Mouse (Mus musculus) MEL (cell line): ENCODE measurements around the gene Serpina3m. TPM values are rescaled to one million over a fixed set of nuclear protein-coding genes. Genes with fewer than 3 reads are reported as not detected.
"Not testable (repeated sequence)": the region's sequence is repeated elsewhere in the genome, so short reads cannot be mapped to it uniquely, and the experiment has no call there.

Experiments used
- DNase-seq: peaks from one replicate; pipeline ENCODE4 v3.0.0; 2011; ENCODE audit warnings: low read depth, low spot score
- H3K27ac ChIP-seq: 2 replicates; pipeline ENCODE4 v1.5.1; 2012; ENCODE audit warnings: low read depth, mild to moderate bottlenecking, control low read depth, low read length, moderate library complexity; ENCODE audit not compliant: control insufficient read depth
- H3K27me3 ChIP-seq, 2 experiments: fragments of 150-350 bp in 1 of 2; sonication (generic) in 1 of 2; 2 replicates each; pipeline ENCODE4 v1.6.1; 2012; ENCODE audit warnings: low read length in 2 of 2, mild to moderate bottlenecking in 2 of 2, improper control_type of control experiment in 1 of 2, moderate library complexity in 1 of 2; ENCODE audit not compliant: insufficient read depth in 2 of 2, control insufficient read depth in 1 of 2
- H3K36me3 ChIP-seq, 2 experiments: 2 replicates each; pipeline ENCODE4 v1.6.1; 2012 to 2014; ENCODE audit warnings: low read length in 2 of 2, improper control_type of control experiment in 1 of 2, inconsistent platforms in 1 of 2, mild to moderate bottlenecking in 1 of 2; ENCODE audit not compliant: insufficient read depth in 2 of 2, control insufficient read depth in 1 of 2
- H3K4me1 ChIP-seq, 2 experiments: fragments of 150-350 bp in 1 of 2; sonication (generic) in 1 of 2; 2 replicates each; pipeline ENCODE4 v1.6.1; 2012; ENCODE audit warnings: low read length in 2 of 2, improper control_type of control experiment in 1 of 2, mild to moderate bottlenecking in 1 of 2; ENCODE audit not compliant: insufficient read depth in 2 of 2, control insufficient read depth in 1 of 2
- H3K4me3 ChIP-seq, 2 experiments: fragments of 150-350 bp in 1 of 2; sonication (generic) in 1 of 2; 2 replicates each; pipeline ENCODE4 v1.5.1; 2012; ENCODE audit warnings: low read depth in 2 of 2, low read length in 2 of 2, mild to moderate bottlenecking in 2 of 2, moderate library complexity in 2 of 2, control low read depth in 1 of 2, improper control_type of control experiment in 1 of 2; ENCODE audit not compliant: control insufficient read depth in 1 of 2, insufficient read depth in 1 of 2
- H3K79me2 ChIP-seq: 2 replicates; pipeline ENCODE4 v1.6.1; 2012; ENCODE audit warnings: mild to moderate bottlenecking, low read length, moderate library complexity; ENCODE audit not compliant: control insufficient read depth, poor library complexity, insufficient read depth
- H3K9ac ChIP-seq: 2 replicates; pipeline ENCODE4 v1.6.1; 2012; ENCODE audit warnings: low read depth, mild to moderate bottlenecking, control low read depth, low read length, moderate library complexity; ENCODE audit not compliant: control insufficient read depth, poor library complexity, severe bottlenecking
- H3K9me3 ChIP-seq: fragments of 150-350 bp; sonication (generic); replicated peaks from 2 replicates; pipeline ENCODE4 v1.6.1; 2012; ENCODE audit warnings: mild to moderate bottlenecking, low read length, improper control_type of control experiment, moderate library complexity; ENCODE audit not compliant: insufficient read depth
- ELF1 ChIP-seq: IDR thresholded peaks from 2 replicates; pipeline ENCODE4 v1.6.1; 2014; ENCODE audit warnings: low read depth, mild to moderate bottlenecking, inconsistent platforms, low read length, improper control_type of control experiment, moderate library complexity
- EP300 ChIP-seq, 2 experiments: IDR thresholded peaks; 2 replicates each; pipeline ENCODE4 v1.6.1; 2011; ENCODE audit warnings: improper control_type of control experiment in 2 of 2, low read length in 2 of 2, low read depth in 1 of 2, mild to moderate bottlenecking in 1 of 2
- ETS1 ChIP-seq: IDR thresholded peaks from 2 replicates; pipeline ENCODE4 v1.6.1; 2012; ENCODE audit warnings: low read depth, mild to moderate bottlenecking, inconsistent platforms, low read length, improper control_type of control experiment, moderate library complexity
- GATA1 ChIP-seq: IDR thresholded peaks from 2 replicates; pipeline ENCODE4 v1.6.1; 2011; ENCODE audit warnings: low read depth, low read length, improper control_type of control experiment
- MXI1 ChIP-seq: IDR thresholded peaks from 2 replicates; pipeline ENCODE4 v1.6.1; 2011; ENCODE audit warnings: mild to moderate bottlenecking, low read depth, low read length, improper control_type of control experiment
- POLR2AphosphoS5 ChIP-seq: IDR thresholded peaks from 2 replicates; pipeline ENCODE4 v1.6.1; 2012; ENCODE audit warnings: low read depth, borderline replicate concordance, mild to moderate bottlenecking, inconsistent platforms, low read length, moderate library complexity, mixed read lengths
- RCOR1 ChIP-seq: IDR thresholded peaks from 2 replicates; pipeline ENCODE4 v1.6.1; 2012; ENCODE audit warnings: low read depth, mild to moderate bottlenecking, inconsistent platforms, low read length, improper control_type of control experiment
- TAL1 ChIP-seq: IDR thresholded peaks from 2 replicates; pipeline ENCODE4 v1.6.1; 2012; ENCODE audit warnings: mild to moderate bottlenecking, inconsistent platforms, low read length, moderate library complexity, mixed read lengths
- USF1 ChIP-seq: IDR thresholded peaks from 2 replicates; pipeline ENCODE4 v1.6.1; 2014; ENCODE audit warnings: low read depth, mild to moderate bottlenecking, inconsistent platforms, low read length, improper control_type of control experiment, moderate library complexity
- ZMIZ1 ChIP-seq: IDR thresholded peaks from 2 replicates; pipeline ENCODE4 v1.6.1; 2012; ENCODE audit warnings: low read depth, mild to moderate bottlenecking, inconsistent platforms, low read length, improper control_type of control experiment, moderate library complexity
- polyA plus RNA-seq, 2 experiments: library from polyadenylated mRNA; stranded (reverse) in 1 of 2; unstranded in 1 of 2; fragments of >175 nt in 1 of 2; fragments of >200 nt in 1 of 2; gene quantifications; 2 replicates each; pipeline versions ENCODE4 v1.2.1 to v1.2.4; 2012; ENCODE audit warnings: low replicate concordance in 2 of 2, low read depth in 1 of 2; ENCODE audit not compliant: insufficient read length in 2 of 2, insufficient read depth in 1 of 2, missing spikeins in 1 of 2
- total RNA-seq: library from RNA; depleted of rRNA; stranded (reverse); fragments of 300-350 nt; gene quantifications from 2 replicates; pipeline ENCODE4 v1.2.3, GENCODE M21; 2012

Gene Serpina3m
- total and polyA plus RNA-seq, 3 experiments, result not detected

DNA sequence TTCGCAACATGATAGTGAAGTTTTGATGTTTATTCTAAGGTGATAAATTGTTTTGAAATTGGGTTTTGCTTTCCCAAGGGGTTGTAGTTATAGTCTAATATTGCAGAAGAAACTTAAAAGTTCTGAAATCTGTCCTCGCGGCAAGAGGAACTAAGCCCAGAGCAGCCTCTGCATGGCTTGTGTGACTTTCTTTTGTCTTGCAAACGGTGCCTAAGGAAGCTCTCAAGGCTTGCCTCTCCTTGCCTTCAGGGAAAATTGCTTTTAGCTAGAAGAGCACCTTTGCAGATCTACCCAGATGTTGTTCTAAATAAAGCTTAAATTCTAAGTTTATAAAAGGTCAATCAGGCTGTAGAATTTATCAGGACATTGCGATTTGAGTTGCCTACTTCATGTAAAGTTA lies 40.5 kb downstream of the Serpina3m start:
- H3K4me1 ChIP-seq, H3K27ac ChIP-seq, H3K36me3 ChIP-seq, H3K27me3 ChIP-seq, H3K9me3 ChIP-seq, H3K79me2 ChIP-seq, DNase-seq, H3K9ac ChIP-seq, H3K4me3 ChIP-seq: not testable (repeated sequence)

DNA sequence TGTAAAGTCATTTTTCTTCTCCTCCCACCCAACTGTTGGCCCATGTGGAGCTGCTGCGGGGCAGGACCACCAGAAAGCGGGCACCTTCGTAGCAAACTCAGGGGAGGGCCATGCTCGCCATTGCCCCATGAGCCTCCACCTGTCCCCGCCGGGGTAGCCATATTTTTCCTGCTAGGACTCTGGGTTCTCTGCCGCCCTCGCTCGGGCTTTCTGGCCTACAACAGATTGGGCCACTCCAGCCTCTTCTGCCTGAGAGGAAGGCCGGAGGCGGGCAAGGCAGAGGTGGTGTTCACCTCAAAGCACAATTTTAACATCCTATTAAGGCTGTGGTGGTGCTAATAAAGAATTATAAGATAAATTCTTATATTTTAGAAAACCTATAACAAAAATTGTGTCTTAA lies 41.6 kb downstream of the Serpina3m start:
- no peak for TF ChIP-seq TAL1
- no peak for TF ChIP-seq EP300 (IDR thresholded peaks at IDR 0.05; ENCODE audit: low read depth in 1 of 2, low read length in 2 of 2)
- TF ChIP-seq ELF1, result no peak
- no peak for TF ChIP-seq USF1
- no peak for TF ChIP-seq GATA1
- no peak for TF ChIP-seq POLR2AphosphoS5
- TF ChIP-seq RCOR1, result no peak
- no peak for TF ChIP-seq ZMIZ1
- TF ChIP-seq MXI1, result no peak
- TF ChIP-seq ETS1, result no peak
- Histone ChIP-seq H3K27ac (no peak overlapping the region), H3K9me3 (no peaks in the 10 kb centered on the region), H3K36me3 (no peaks in the 10 kb centered on the region), H3K4me3 (no peak overlapping the region), H3K79me2 (no peaks in the 10 kb centered on the region), H3K9ac (no peak overlapping the region), H3K4me1 (no peaks in the 10 kb centered on the region), H3K27me3 (no peaks in the 10 kb centered on the region)
- no peak for DNase-seq

DNA sequence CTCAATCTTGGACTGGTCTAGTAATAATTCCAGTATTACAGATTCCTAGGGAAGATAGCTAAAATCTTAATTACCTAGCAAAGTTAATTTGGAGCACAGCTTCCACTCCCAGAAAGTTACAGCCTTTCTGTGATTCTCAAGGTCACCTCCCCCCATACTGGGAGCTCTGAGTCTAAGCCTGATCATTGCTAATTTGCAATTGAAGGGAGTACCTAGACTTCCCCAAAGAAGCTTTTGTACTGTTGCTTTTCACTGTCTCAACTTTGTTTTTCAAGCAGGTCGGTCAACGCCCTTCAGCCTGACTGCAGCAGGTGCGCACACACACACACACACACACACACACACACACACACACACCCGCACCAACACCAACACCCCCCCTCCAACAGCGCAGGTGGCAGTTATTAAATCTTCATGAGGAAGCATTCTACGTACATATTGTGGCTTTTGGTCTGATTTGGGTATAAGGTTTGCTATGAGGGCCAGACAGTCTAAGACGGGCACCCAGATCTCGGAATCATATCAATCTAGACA lies 42.9 kb downstream of the Serpina3m start:
- H3K9me3 ChIP-seq, H3K4me3 ChIP-seq, H3K36me3 ChIP-seq, H3K27me3 ChIP-seq, H3K9ac ChIP-seq, DNase-seq, H3K79me2 ChIP-seq, H3K27ac ChIP-seq, H3K4me1 ChIP-seq: not testable (repeated sequence)

DNA sequence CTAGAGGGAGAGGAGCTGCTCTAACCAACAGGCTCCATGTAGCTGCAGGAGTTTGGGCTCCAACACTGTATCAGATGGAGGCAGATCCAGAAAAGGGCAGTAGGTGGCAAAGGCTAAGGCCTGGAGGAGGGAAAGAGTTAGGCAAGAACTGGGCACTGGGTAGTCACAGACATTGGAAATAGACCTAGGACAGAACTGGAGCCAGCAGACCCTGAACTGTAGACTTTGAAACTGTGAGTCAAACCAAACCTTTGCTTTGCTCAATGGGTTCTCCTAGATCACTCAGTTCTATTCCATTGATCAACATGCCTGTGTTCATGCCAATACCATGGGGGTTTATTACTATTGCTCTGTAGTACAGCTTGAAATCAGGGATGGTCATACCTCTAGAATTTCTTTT lies 47.7 kb downstream of the Serpina3m start:
- not testable (repeated sequence) for H3K4me1 ChIP-seq, DNase-seq, H3K27me3 ChIP-seq, H3K9me3 ChIP-seq, H3K9ac ChIP-seq, H3K36me3 ChIP-seq, H3K27ac ChIP-seq, H3K79me2 ChIP-seq, H3K4me3 ChIP-seq

DNA sequence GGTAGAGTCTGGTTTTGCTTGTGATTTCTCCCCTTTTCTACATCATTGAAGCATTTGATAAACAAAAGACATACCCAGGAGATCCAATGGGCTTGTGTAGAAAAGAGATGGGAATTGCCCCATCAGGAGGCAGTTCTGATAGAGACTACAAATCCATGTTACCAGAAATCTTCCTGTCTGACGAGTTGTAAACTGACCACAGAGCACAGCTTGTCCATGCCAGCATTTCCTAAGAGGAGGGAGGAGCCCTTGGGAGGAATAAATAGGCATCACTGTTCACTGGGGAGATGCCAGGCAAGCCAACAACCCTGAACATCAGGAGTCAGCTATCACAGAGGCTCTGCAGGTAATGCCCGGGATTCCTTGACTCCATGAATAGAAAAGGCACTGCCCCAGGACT lies 48.6 kb downstream of the Serpina3m start:
- not testable (repeated sequence) for H3K9ac ChIP-seq, H3K4me3 ChIP-seq, H3K9me3 ChIP-seq, H3K4me1 ChIP-seq, H3K79me2 ChIP-seq, DNase-seq, H3K27me3 ChIP-seq, H3K27ac ChIP-seq, H3K36me3 ChIP-seq
